Mouse (Mus musculus) lung, postnatal 4 days (tissue): ENCODE measurements around the gene Ung.

Experiments
- DNase-seq, 2 experiments: peaks; one replicate each; pipeline ENCODE4 v3.0.0; 2021

Ung gene

DNA sequence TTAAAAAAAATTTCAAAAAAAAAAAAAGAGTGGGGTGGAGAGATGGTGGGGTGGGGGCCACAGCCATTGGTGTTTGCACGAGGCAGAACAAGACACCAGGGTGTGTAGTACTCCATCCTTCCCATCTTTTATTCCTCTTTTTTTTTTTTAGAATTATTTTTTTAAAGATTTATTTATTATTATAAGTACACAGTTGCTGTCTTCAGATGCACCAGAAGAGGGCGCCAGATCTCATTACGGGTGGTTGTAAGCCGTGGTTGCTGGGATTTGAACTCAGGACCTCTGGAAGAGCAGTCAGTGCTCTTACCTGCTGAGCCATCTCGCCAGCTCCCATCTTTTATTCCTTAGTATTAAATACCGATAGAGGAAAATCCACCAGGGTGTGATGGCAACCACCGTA, 43.3 kb downstream of the Ung start:
- DNase-seq: no peak

DNA sequence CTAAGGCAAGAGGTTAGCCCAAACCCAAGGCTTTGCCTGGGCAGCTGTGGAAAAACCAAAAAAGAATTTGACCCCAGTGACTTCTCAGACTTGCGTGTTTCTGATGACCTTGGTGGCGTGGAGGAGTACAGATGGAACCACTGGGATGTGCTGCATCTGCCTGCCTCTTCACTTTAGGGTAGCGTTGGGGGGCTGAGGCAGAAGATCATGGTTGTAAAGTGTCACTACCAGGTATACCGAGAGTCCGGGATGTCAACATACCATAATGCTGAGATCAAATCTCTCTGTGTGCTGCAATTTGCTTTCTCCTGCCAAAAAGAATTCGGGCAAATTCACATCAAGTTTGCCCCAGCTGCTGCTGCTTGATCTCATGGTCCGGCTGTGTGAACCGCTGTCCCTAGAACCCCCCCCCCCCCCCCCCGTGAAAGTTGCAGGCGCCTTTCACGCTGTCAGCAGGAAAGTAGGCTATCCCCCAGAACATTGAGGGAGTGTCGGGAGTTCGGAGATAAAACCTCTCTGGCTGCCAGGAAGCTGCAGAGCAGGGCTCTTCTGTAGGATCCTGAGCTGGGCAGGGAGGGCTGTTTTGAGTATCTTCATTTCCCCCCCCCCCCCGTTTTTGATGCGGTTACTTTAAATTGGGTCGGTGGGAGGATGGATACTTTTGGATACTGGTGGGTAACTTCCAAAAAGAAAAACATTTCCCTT, 43.8 kb downstream of the Ung start:
- DNase-seq: no peak

- DNase-seq: peak; percentile 42 to 52
Observed at GRCm38 (mm10) chr5:114174639-114175038, 44.5 kb downstream of the Ung start.

DNA sequence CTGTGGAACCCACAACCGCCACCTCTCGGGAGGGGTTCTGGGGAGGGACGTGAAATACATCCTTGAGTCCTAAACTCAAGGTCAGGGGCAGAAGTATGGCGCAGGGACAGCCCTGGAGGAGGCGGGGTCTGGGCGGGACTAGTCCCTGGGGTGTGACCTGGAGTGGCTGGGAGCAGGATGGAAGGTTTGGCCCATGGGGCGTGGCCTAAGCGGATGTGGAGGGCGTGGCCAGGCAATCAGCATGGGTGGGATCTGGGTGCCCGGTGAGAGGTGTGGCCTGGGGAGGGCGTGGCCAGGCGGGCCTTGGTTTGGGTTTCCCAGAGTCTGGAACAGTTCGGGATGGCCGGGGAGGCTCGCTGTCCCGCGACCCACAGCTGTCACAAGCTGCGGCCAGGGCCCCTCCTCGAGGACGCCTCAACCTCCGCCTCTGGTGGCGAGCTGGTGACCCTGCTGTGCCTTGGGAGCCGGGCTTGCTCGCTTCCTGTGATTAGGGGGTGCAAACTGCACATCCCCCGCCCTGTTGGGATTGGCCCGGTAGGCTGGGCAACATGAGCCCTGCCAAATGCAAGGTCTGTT, 45.5 kb downstream of the Ung start:
- DNase-seq: peak; percentile 97 to 98

DNA sequence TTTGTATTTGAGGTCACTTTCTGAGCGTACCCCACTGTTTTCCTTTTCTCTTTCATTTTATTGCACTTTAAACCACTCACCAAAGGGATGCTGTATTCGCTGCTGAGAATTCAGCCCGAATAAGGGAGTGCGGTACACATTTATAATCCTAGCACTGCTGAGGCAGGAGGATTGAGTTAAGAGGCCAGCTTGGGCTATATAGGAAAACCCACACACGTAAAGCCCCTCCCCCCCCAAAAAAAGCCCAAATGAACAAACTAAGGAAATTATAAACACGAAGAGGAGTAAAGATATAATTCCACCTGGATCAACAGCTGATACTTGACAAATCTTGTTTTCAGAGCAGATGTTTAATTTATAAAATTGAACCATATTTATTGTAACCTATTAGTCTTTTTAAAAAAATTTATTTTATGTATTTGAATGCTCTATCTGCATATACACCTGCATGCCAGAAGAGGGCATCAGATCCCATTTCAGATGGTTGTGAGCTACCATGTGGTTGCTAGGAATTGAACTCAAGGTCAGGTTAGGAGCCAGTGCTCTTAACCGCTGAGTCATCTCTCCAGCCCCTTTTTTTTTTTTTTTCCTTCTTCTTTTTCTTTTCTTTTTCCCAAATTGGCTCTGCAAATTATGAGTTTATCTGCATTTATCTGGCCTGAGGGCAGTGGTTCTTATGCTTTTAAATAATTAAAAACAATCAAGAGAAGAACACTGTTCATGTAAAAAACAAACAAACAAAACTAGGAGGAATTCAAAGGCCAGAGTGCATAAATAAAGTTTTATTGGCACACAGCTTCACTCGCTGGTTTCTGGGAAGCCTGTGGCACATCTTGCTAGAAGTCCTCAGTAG, 46.6 kb downstream of the Ung start:
- no peak for DNase-seq

- no peak for DNase-seq
Observed at GRCm38 (mm10) chr5:114177966-114178719, 48.0 kb downstream of the Ung start.

- DNase-seq: peak; percentile 15 to 55
Observed at GRCm38 (mm10) chr5:114179541-114179940, 49.4 kb downstream of the Ung start.

DNA sequence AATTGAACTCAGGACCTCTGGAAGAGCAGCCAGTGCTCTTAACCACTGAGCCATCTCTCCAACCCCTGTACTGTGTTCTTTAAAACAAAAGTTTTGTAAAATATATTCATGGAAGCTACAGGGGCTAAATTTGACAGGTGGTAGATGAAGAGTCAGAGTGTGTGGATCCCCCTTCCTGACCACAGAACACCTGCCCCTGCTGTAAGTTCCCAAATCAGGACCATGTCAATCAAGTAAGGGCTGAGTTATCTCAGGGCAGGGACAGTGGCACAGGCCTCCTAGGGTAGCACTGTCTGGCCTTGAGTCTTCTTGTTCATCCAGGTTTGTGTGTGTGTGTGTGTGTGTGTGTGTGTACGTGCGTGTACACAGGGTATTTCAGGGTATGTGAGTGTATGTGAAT, 53.3 kb downstream of the Ung start:
- DNase-seq: no peak

- DNase-seq: no peak
Observed at GRCm38 (mm10) chr5:114187108-114187507, 56.9 kb downstream of the Ung start.
